Mouse (Mus musculus) myocyte (in vitro differentiated cells): ENCODE data around the gene Ccl6. TPM values are rescaled to one million over a fixed set of nuclear protein-coding genes. Genes with fewer than 3 reads are reported as not detected.

Experiments
- H3K27me3 ChIP-seq: one replicate; pipeline ENCODE4 v1.6.1; 2011; ENCODE audit not compliant: control insufficient read depth, insufficient read depth, insufficient read length
- H3K36me3 ChIP-seq: one replicate; pipeline ENCODE4 v1.6.1; 2011; ENCODE audit not compliant: control insufficient read depth, insufficient read depth
- H3K4me2 ChIP-seq: one replicate; pipeline ENCODE4 v1.6.1; 2011; ENCODE audit warnings: low read depth, control low read depth
- H3K4me3 ChIP-seq: one replicate; pipeline ENCODE4 v1.5.1; 2011; ENCODE audit warnings: mild to moderate bottlenecking, control low read depth, moderate library complexity
- H3K79me2 ChIP-seq: one replicate; pipeline ENCODE4 v1.6.1; 2011; ENCODE audit not compliant: control insufficient read depth, insufficient read depth
- H3ac ChIP-seq: one replicate; pipeline ENCODE4 v1.6.1; 2011; ENCODE audit not compliant: control insufficient read depth, insufficient read length
- CEBPB ChIP-seq: IDR thresholded peaks from 2 replicates; pipeline ENCODE4 v1.6.1; 2011; ENCODE audit warnings: mild to moderate bottlenecking, moderate library complexity; ENCODE audit not compliant: poor library complexity, insufficient read depth, severe bottlenecking
- E2F4 ChIP-seq: IDR thresholded peaks from one replicate; pipeline ENCODE4 v1.6.1; 2011; ENCODE audit warnings: mild to moderate bottlenecking, control low read depth, moderate library complexity; ENCODE audit not compliant: insufficient read depth
- MAX ChIP-seq: IDR thresholded peaks from one replicate; pipeline ENCODE4 v1.6.1; 2011; ENCODE audit warnings: low read depth, mild to moderate bottlenecking, control low read depth
- MYOD1 ChIP-seq, 3 experiments: IDR thresholded peaks; one replicate each; pipeline ENCODE4 v1.6.1; 2011; ENCODE audit warnings: control low read depth in 2 of 3, low read depth in 2 of 3, mild to moderate bottlenecking in 2 of 3, moderate library complexity in 1 of 3; ENCODE audit not compliant: insufficient read length in 2 of 3, control insufficient read depth in 1 of 3
- MYOG ChIP-seq, 3 experiments: IDR thresholded peaks; one replicate each; pipeline ENCODE4 v1.6.1; 2011; ENCODE audit warnings: control low read depth in 2 of 3, low read depth in 2 of 3, mild to moderate bottlenecking in 2 of 3; ENCODE audit not compliant: insufficient read length in 2 of 3, control insufficient read depth in 1 of 3, insufficient read depth in 1 of 3
- POLR2A ChIP-seq: IDR thresholded peaks from one replicate; pipeline ENCODE4 v1.6.1; 2011; ENCODE audit warnings: low read depth, mild to moderate bottlenecking, control low read depth, moderate library complexity; ENCODE audit not compliant: insufficient read length
- POLR2AphosphoS2 ChIP-seq: IDR thresholded peaks from one replicate; pipeline ENCODE4 v1.6.1; 2011; ENCODE audit warnings: low read depth, control low read depth; ENCODE audit not compliant: insufficient read length
- REST ChIP-seq: IDR thresholded peaks from one replicate; pipeline ENCODE4 v1.6.1; 2011; ENCODE audit warnings: mild to moderate bottlenecking, control low read depth, moderate library complexity; ENCODE audit not compliant: insufficient read depth, insufficient read length
- SRF ChIP-seq: IDR thresholded peaks from one replicate; pipeline ENCODE4 v1.6.1; 2011; ENCODE audit warnings: low read depth; ENCODE audit not compliant: control insufficient read depth, insufficient read length
- TCF12 ChIP-seq: IDR thresholded peaks from one replicate; pipeline ENCODE4 v1.6.1; 2011; ENCODE audit warnings: mild to moderate bottlenecking, control low read depth; ENCODE audit not compliant: poor library complexity, insufficient read depth, severe bottlenecking
- TCF3 ChIP-seq: IDR thresholded peaks from one replicate; pipeline ENCODE4 v1.6.1; 2011; ENCODE audit warnings: low read depth, control low read depth; ENCODE audit not compliant: insufficient read length
- USF1 ChIP-seq: IDR thresholded peaks from one replicate; pipeline ENCODE4 v1.6.1; 2011; ENCODE audit warnings: low read depth, mild to moderate bottlenecking, control low read depth, moderate library complexity
- polyA plus RNA-seq: library from polyadenylated mRNA; unstranded; fragments of >200 nt; fragmentation: generic; extraction: Trizol; gene quantifications from one replicate; pipeline ENCODE4 v1.2.1, GENCODE M21; 2012; ENCODE audit warnings: missing spikeins

Ccl6 gene
- 0.04 TPM for polyA plus RNA-seq

- TF ChIP-seq MYOG (IDR thresholded peaks at IDR 0.05; ENCODE audit: control insufficient read depth in 1 of 3, insufficient read depth in 1 of 3, insufficient read length in 2 of 3, low read depth in 2 of 3) (no peak), MYOD1 (IDR thresholded peaks at IDR 0.05; ENCODE audit: control insufficient read depth in 1 of 3, insufficient read length in 2 of 3, low read depth in 2 of 3) (no peak), USF1 (no peak), MAX (no peak), TCF12 (no peak), POLR2AphosphoS2 (no peak), SRF (no peak)
- H3K79me2 ChIP-seq = no peaks in the 10 kb centered on the region
- H3K4me3 ChIP-seq = no peak within 1 kb of the TSS
- no peak within 1 kb of the TSS for H3K4me2 ChIP-seq
- no peaks in the 10 kb centered on the region for H3K27me3 ChIP-seq
- no peak within 1 kb of the TSS for H3ac ChIP-seq
- no peaks in the 10 kb centered on the region for H3K36me3 ChIP-seq
Observed at GRCm38 (mm10) chr11:83592853-83593252, at the start of gene Ccl6. Gene Ccl6 (minus strand): TSS chr11:83593087.

GRCm38 (mm10) chr11:83641216-83641615 lies 48.3 kb upstream of the Ccl6 start:
- no peak overlapping the region for H3K4me2 ChIP-seq
- H3K36me3 ChIP-seq = no peaks in the 10 kb centered on the region
- H3K79me2 ChIP-seq = no peaks in the 10 kb centered on the region
- TF ChIP-seq TCF3 = no peak
- no peak for TF ChIP-seq POLR2AphosphoS2
- TF ChIP-seq MYOG (IDR thresholded peaks at IDR 0.05; ENCODE audit: control insufficient read depth in 1 of 3, insufficient read depth in 1 of 3, insufficient read length in 2 of 3, low read depth in 2 of 3) = no peak
- TF ChIP-seq CEBPB = no peak
- no peak for TF ChIP-seq POLR2A
- no peak overlapping the region for H3K4me3 ChIP-seq
- H3K27me3 ChIP-seq = no peaks in the 10 kb centered on the region
- no peak overlapping the region for H3ac ChIP-seq

GRCm38 (mm10) chr11:83640141-83640540 lies 47.3 kb upstream of the Ccl6 start:
- TF ChIP-seq USF1 (no peak), POLR2A (no peak), E2F4 (no peak), REST (no peak), TCF3 (no peak), CEBPB (no peak), MAX (no peak)
- Histone ChIP-seq H3K27me3 (no peaks in the 10 kb centered on the region), H3K79me2 (no peaks in the 10 kb centered on the region), H3ac (no peak overlapping the region), H3K36me3 (no peaks in the 10 kb centered on the region), H3K4me2 (no peak overlapping the region), H3K4me3 (no peak overlapping the region)

GRCm38 (mm10) chr11:83639533-83639932 lies 46.6 kb upstream of the Ccl6 start:
- no peak overlapping the region for H3K4me3 ChIP-seq
- no peaks in the 10 kb centered on the region for H3K79me2 ChIP-seq
- no peaks in the 10 kb centered on the region for H3K27me3 ChIP-seq
- TF ChIP-seq MYOG (IDR thresholded peaks at IDR 0.05; ENCODE audit: control insufficient read depth in 1 of 3, insufficient read depth in 1 of 3, insufficient read length in 2 of 3, low read depth in 2 of 3) (no peak), E2F4 (no peak), MYOD1 (IDR thresholded peaks at IDR 0.05; ENCODE audit: control insufficient read depth in 1 of 3, insufficient read length in 2 of 3, low read depth in 2 of 3) (no peak), TCF3 (no peak), POLR2AphosphoS2 (no peak), CEBPB (no peak), REST (no peak), MAX (no peak), POLR2A (no peak), USF1 (no peak)
- no peak overlapping the region for H3ac ChIP-seq
- H3K4me2 ChIP-seq = no peak overlapping the region
- H3K36me3 ChIP-seq = no peaks in the 10 kb centered on the region

- Histone ChIP-seq H3K36me3 (no peaks in the 10 kb centered on the region), H3K4me3 (no peak overlapping the region), H3ac (no peak overlapping the region), H3K79me2 (no peaks in the 10 kb centered on the region), H3K4me2 (no peak overlapping the region), H3K27me3 (no peaks in the 10 kb centered on the region)
- no peak for TF ChIP-seq POLR2A
- no peak for TF ChIP-seq SRF
- TF ChIP-seq TCF3 = no peak
- no peak for TF ChIP-seq POLR2AphosphoS2
- no peak for TF ChIP-seq TCF12
- TF ChIP-seq CEBPB = no peak
- no peak for TF ChIP-seq USF1
- TF ChIP-seq MYOD1 (IDR thresholded peaks at IDR 0.05; ENCODE audit: control insufficient read depth in 1 of 3, insufficient read length in 2 of 3, low read depth in 2 of 3) = no peak
- TF ChIP-seq MYOG (IDR thresholded peaks at IDR 0.05; ENCODE audit: control insufficient read depth in 1 of 3, insufficient read depth in 1 of 3, insufficient read length in 2 of 3, low read depth in 2 of 3) = no peak
Observed at GRCm38 (mm10) chr11:83638934-83639333, 46.0 kb upstream of the Ccl6 start.
